Mouse (Mus musculus) G1E-ER4 (cell line): ENCODE measurements around the gene Gpr160. TPM values are rescaled to one million over a fixed set of nuclear protein-coding genes. Genes with fewer than 3 reads are reported as not detected.

Experiments used
- GATA1 ChIP-seq: IDR thresholded peaks from one replicate; pipeline ENCODE4 v1.8.0; 2012; ENCODE audit warnings: low read length, inconsistent platforms
- polyA plus RNA-seq: library from polyadenylated mRNA; stranded (reverse); fragments of >175 nt; gene quantifications from 2 replicates; pipeline ENCODE4 v1.2.3, GENCODE M21; 2012

Gene Gpr160
- polyA plus RNA-seq, 1 experiment = not detected

GRCm38 (mm10) chr3:30869995-30870394 lies 14.2 kb downstream of the Gpr160 start:
- TF ChIP-seq GATA1 = no peak

GRCm38 (mm10) chr3:30876709-30877108 lies 21.0 kb downstream of the Gpr160 start:
- no peak for TF ChIP-seq GATA1

- no peak for TF ChIP-seq GATA1
Measured at GRCm38 (mm10) chr3:30887449-30887848, 31.7 kb downstream of the Gpr160 start.

- TF ChIP-seq GATA1 = no peak
Measured at GRCm38 (mm10) chr3:30889014-30889413, 33.3 kb downstream of the Gpr160 start.

GRCm38 (mm10) chr3:30896721-30897120 lies 41.0 kb downstream of the Gpr160 start:
- TF ChIP-seq GATA1 = no peak

GRCm38 (mm10) chr3:30899407-30899806 lies 43.7 kb downstream of the Gpr160 start:
- no peak for TF ChIP-seq GATA1

GRCm38 (mm10) chr3:30904658-30905057 lies 48.9 kb downstream of the Gpr160 start:
- no peak for TF ChIP-seq GATA1

- TF ChIP-seq GATA1 = no peak
Measured at GRCm38 (mm10) chr3:30917160-30917559, 61.4 kb downstream of the Gpr160 start.

- TF ChIP-seq GATA1 = no peak
Measured at GRCm38 (mm10) chr3:30927664-30928063, 71.9 kb downstream of the Gpr160 start.

- TF ChIP-seq GATA1 = no peak
Measured at GRCm38 (mm10) chr3:30929828-30930227, 74.1 kb downstream of the Gpr160 start.

GRCm38 (mm10) chr3:30934384-30934783 lies 78.6 kb downstream of the Gpr160 start:
- TF ChIP-seq GATA1 = no peak

Other genes with a start within 250 kb of the Gpr160 start
- not detected in 2 replicates for gene Lrriq4, start 211.4 kb upstream of the Gpr160 start, polyA plus RNA-seq
- gene Lrrc34, start 208.1 kb upstream of the Gpr160 start, polyA plus RNA-seq = not detected in 2 replicates
- not detected in 2 replicates for gene Lrrc31, start 156.1 kb upstream of the Gpr160 start, polyA plus RNA-seq
- gene Samd7, start 109.7 kb upstream of the Gpr160 start, polyA plus RNA-seq = 0.02 TPM in 1 of 2 replicates, not detected in the other
- gene Sec62, start 63.1 kb upstream of the Gpr160 start, polyA plus RNA-seq = 15.9 and 20.3 TPM in 2 replicates
- gene Phc3, start 113.5 kb downstream of the Gpr160 start, polyA plus RNA-seq = 2.3 and 3.8 TPM in 2 replicates
- gene Prkci, start 139.8 kb downstream of the Gpr160 start, polyA plus RNA-seq = 4.3 and 5.7 TPM in 2 replicates
- gene Skil, start 239.1 kb downstream of the Gpr160 start, polyA plus RNA-seq = 0.60 and 1.6 TPM in 2 replicates